Mouse (Mus musculus) intestine, postnatal 0 days (tissue): ENCODE data around the gene Fli1. TPM values are rescaled to one million over a fixed set of nuclear protein-coding genes. Genes with fewer than 3 reads are reported as not detected.

ENCODE experiments used
- ATAC-seq: fragments of 200-750 bp; cut with Nextera tagmentation; 2 replicates; pipeline ENCODE4 v1.8.0; 2017; ENCODE audit warnings: mild to moderate bottlenecking, moderate TSS enrichment, moderate library complexity
- H3K27ac ChIP-seq: fragments of 300-500 bp; sonication (generic); 2 replicates; pipeline ENCODE4 v1.5.1; 2014; ENCODE audit warnings: mild to moderate bottlenecking, low read depth, low read length, moderate library complexity
- H3K27me3 ChIP-seq: fragments of 300-500 bp; sonication (generic); replicated peaks from 2 replicates; pipeline ENCODE4 v1.6.1; 2014; ENCODE audit warnings: low read length, mixed read lengths; ENCODE audit not compliant: control insufficient read depth, insufficient read depth
- H3K36me3 ChIP-seq: fragments of 300-500 bp; sonication (generic); 2 replicates; pipeline ENCODE4 v1.6.1; 2014; ENCODE audit warnings: mild to moderate bottlenecking, moderate library complexity; ENCODE audit not compliant: control insufficient read depth, insufficient read depth
- H3K4me1 ChIP-seq: fragments of 300-500 bp; sonication (generic); replicated peaks from 2 replicates; pipeline ENCODE4 v1.6.1; 2014; ENCODE audit warnings: antibody characterized with exemption, low read length, mixed read lengths; ENCODE audit not compliant: control insufficient read depth, insufficient read depth
- H3K4me2 ChIP-seq: fragments of 300-500 bp; sonication (generic); replicated peaks from 2 replicates; pipeline ENCODE4 v1.6.1; 2014; ENCODE audit warnings: low read depth, mild to moderate bottlenecking, moderate library complexity
- H3K4me3 ChIP-seq: fragments of 300-500 bp; sonication (generic); 2 replicates; pipeline ENCODE4 v1.5.1; 2014; ENCODE audit warnings: low read depth, low read length
- H3K9ac ChIP-seq: fragments of 300-500 bp; sonication (generic); 2 replicates; pipeline ENCODE4 v1.6.1; 2014; ENCODE audit warnings: mild to moderate bottlenecking, low read depth, low read length
- H3K9me3 ChIP-seq: fragments of 300-500 bp; sonication (generic); 2 replicates; pipeline ENCODE4 v1.6.1; 2016; ENCODE audit warnings: mixed run types; ENCODE audit not compliant: control insufficient read depth
- CTCF ChIP-seq: sonication (generic); IDR thresholded peaks from 2 replicates; pipeline ENCODE4 v1.5.1; 2016; ENCODE audit warnings: low read depth, mild to moderate bottlenecking, control low read depth, antibody characterized with exemption, moderate library complexity
- WGBS: fragments of 180-500 bp; shearing (Covaris S2); extraction: QIAGEN DNeasy Blood & Tissue Kit; methylation state at CpG from one replicate; pipeline ENCODE4 v1.1.7; 2014; 5-methylcytosine and 5-hydroxymethylcytosine counted together
- polyA plus RNA-seq: library from polyadenylated mRNA; unstranded; fragments of >200 nt; fragmentation: Nextera tagmentation; extraction: Ambion mirVana; gene quantifications from 2 replicates; pipeline ENCODE4 v1.2.1, GENCODE M21; 2015

Fli1 gene
- polyA plus RNA-seq, 1 experiment from 2014 or later: 6.0 TPM

DNA sequence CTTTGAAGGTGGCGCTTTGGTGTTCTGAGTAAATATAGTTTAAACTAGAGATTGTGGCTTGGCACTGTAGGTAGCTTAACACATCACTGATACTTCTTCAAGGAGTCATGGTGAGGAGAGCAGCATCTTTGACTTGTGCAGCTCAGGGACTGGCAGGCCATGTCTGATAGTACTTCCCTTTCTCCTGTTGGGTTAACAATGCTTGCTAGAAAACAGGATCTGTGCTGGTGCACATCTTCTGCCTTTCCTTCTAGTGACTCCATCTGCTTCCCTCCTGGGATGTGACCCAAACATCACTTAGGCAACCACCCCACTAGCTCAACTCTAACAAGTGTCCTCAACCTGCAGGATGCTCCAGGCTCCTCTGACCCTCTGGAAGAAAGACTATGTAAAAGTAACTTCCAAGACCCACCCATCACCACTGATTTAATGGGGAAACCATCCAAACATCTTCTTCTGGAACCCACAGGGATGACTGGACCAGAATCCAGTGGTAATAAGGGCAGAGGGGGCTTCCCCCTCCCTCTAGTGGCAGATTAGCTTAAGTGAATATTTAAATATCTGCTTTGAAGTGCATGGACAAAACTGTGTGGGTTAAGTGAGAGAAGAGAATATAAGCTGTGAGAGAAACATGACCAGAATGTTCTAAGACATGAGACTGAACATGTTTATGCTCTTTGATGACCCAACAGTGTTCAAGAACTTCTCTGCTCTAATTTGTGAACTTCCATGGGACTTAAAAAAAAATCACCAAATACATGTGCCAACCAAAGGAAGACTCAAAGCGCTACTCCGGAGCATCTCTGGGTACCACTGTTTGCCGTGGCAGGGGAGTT lies 48.9 kb downstream of the Fli1 start:
- H3K9me3 ChIP-seq: no peaks in the 10 kb centered on the region
- H3K9ac ChIP-seq: no peak overlapping the region
- no peak for ATAC-seq
- H3K4me2 ChIP-seq: no peak overlapping the region
- H3K27me3 ChIP-seq: no peaks in the 10 kb centered on the region
- H3K27ac ChIP-seq: no peak overlapping the region
- 91% methylated on average over 4 of the region's 4 CpGs for WGBS
- peak; percentile 28; the same call in 1 of the 2 replicates for TF ChIP-seq CTCF
- no peaks in the 10 kb centered on the region for H3K36me3 ChIP-seq
- H3K4me1 ChIP-seq: no peaks in the 10 kb centered on the region
- no peak overlapping the region for H3K4me3 ChIP-seq

DNA sequence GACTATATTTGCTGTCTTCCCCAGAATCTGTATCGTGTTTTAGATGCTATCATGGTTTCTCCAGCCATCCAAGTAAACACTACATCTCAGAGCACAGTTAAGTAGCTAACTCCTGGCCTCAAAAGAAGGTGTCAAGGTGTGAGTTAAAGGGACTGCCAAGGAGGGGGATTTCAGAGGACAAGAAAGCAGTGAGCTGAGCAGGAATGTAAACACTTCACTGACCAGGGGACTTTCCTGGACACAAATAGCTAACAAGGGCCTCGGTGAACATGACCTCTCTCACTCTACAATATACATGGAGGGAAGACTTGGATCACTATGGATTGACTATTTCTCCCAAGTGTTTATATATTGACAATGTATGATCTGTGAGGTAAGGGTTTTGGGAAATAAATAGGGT lies 49.9 kb downstream of the Fli1 start:
- H3K27me3 ChIP-seq: no peaks in the 10 kb centered on the region
- no peak overlapping the region for H3K9ac ChIP-seq
- H3K36me3 ChIP-seq: no peaks in the 10 kb centered on the region
- TF ChIP-seq CTCF: no peak
- H3K9me3 ChIP-seq: no peaks in the 10 kb centered on the region
- H3K27ac ChIP-seq: no peak overlapping the region
- no peak overlapping the region for H3K4me3 ChIP-seq
- ATAC-seq: no peak
- H3K4me1 ChIP-seq: no peaks in the 10 kb centered on the region
- no peak overlapping the region for H3K4me2 ChIP-seq
- 41% methylated on average over 2 of the region's 2 CpGs for WGBS

DNA sequence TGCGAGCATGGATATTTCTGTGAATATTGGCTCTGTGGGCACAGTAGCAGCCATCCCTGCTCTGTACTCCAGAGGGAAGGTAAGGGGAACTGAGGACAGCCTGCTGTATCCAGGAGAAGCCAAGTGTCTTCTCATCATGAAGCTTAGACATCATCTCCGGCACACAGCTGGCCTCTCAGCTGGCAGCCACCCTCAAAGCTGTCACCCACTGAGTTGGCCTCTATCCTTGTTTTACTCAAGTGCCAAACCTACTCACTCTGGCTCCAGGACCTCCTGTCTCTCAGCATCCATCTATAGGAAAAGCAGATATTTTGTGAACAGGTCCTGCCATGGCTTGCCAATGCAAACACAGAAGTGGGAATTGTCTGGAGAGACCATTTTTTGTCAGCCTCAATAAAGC lies 51.2 kb downstream of the Fli1 start:
- Histone ChIP-seq H3K36me3 (no peaks in the 10 kb centered on the region), H3K4me2 (no peak overlapping the region), H3K4me3 (no peak overlapping the region), H3K9ac (no peak overlapping the region), H3K27ac (no peak overlapping the region), H3K27me3 (no peaks in the 10 kb centered on the region), H3K9me3 (no peaks in the 10 kb centered on the region), H3K4me1 (no peaks in the 10 kb centered on the region)
- WGBS: 86% methylated on average over 2 of the region's 2 CpGs
- TF ChIP-seq CTCF: no peak
- ATAC-seq: no peak

DNA sequence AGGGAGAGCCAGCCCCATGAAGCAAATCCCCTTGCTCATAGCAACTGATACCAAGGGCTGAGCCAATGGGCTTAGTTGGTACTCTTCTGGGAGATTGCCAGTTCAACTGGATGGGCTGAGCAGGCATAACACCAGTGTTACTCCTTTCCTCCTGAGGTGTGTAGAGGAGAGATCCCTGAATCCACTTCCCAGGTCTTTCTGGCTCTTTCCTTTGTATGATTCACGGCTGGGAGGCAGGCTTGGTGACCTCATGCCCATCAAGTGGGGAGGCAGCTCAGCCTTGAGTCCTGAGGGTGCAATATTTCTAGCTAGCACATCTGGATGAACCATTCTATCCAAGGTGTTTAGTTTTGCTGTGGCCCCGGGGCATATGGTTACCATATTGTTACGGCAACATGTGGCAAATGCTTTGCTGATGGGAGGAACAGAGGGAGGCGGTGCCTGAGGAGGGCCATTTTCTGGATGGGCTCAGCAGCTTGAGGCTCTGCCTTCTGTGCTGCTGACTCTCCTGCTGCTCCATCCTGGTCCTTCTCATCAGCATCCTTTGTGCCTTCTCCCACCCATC lies 52.8 kb downstream of the Fli1 start:
- Histone ChIP-seq H3K27me3 (no peaks in the 10 kb centered on the region), H3K9me3 (no peaks in the 10 kb centered on the region), H3K4me2 (no peak overlapping the region), H3K36me3 (no peaks in the 10 kb centered on the region), H3K4me1 (no peaks in the 10 kb centered on the region), H3K27ac (no peak overlapping the region), H3K9ac (no peak overlapping the region), H3K4me3 (no peak overlapping the region)
- no peak for TF ChIP-seq CTCF
- ATAC-seq: no peak
- 81% methylated on average over 4 of the region's 4 CpGs for WGBS

DNA sequence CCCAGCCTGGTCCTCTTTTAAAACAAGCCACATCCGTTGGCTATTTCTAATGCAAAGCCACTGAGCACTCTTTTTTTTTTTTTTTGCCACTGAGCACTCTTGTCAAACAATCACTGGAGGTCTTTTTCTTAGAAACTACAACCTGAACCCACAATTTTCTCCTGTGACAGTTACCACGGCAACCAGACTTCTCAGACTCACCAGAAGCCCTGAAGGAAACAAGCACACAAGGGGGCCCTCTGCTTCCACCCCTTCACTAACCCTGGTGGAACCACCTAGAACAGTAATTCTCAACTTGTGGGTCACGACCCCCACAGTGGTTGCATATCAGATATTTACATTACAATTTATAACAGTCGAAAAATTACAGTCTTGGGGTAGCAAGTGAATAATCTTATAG lies 53.3 kb downstream of the Fli1 start:
- ATAC-seq: no peak

DNA sequence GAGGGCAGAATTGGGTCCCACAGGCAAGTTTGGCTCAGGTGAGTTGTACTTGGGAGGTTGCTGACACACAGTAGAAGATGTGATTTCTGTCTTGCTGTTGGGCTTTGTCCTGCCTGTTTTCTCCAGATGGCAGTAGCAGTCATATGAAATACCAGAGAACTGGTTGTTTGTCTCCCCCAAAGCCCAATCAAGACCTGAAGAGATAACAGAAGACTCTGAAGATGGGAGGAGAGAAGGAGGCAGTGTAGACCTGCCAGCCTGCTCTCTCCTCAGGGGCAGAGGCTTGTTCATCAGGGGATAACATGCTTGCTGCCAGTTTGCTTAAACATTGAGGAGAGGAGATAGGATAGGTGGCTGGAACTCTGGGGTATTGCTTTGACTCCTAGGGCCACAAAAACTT lies 54.0 kb downstream of the Fli1 start:
- Histone ChIP-seq H3K27ac (no peak overlapping the region), H3K36me3 (no peaks in the 10 kb centered on the region), H3K4me2 (no peak overlapping the region), H3K4me1 (no peaks in the 10 kb centered on the region), H3K4me3 (no peak overlapping the region), H3K9me3 (no peaks in the 10 kb centered on the region), H3K9ac (no peak overlapping the region), H3K27me3 (no peaks in the 10 kb centered on the region)
- ATAC-seq: no peak
- no peak for TF ChIP-seq CTCF

More for the DNA sequence above, 53.3 kb downstream of the Fli1 start:
- Histone ChIP-seq H3K9me3 (no peaks in the 10 kb centered on the region), H3K4me1 (no peaks in the 10 kb centered on the region), H3K27ac (no peak overlapping the region), H3K9ac (no peak overlapping the region), H3K36me3 (no peaks in the 10 kb centered on the region), H3K4me3 (no peak overlapping the region), H3K27me3 (no peaks in the 10 kb centered on the region), H3K4me2 (no peak overlapping the region)
- no peak for TF ChIP-seq CTCF
- 57% methylated on average over 4 of the region's 4 CpGs for WGBS
